Mouse (Mus musculus) urinary bladder, adult 2 months (tissue): ENCODE results near the gene Nemp2. TPM values are rescaled to one million over a fixed set of nuclear protein-coding genes. Genes with fewer than 3 reads are reported as not detected.

Source experiments
- DNase-seq: peaks from one replicate; pipeline ENCODE4 v3.0.0; 2022; ENCODE audit warnings: low spot score
- polyA plus RNA-seq: library from polyadenylated mRNA; depleted of rRNA; stranded (reverse); fragments of >200 nt; gene quantifications from 2 replicates; pipeline ENCODE4 v1.2.3, GENCODE M21; 2012; rRNA removed

Gene Nemp2
- polyA plus RNA-seq, result 11.0 and 11.2 TPM in 2 replicates

GRCm38 (mm10) chr1:52630248-52630936 lies at the start of gene Nemp2:
Gene Nemp2, plus strand, starts transcription at chr1:52630703.
- DNase-seq, result peak; percentile 88

GRCm38 (mm10) chr1:52581744-52582143 lies 48.8 kb upstream of the Nemp2 start:
- DNase-seq, result no peak

GRCm38 (mm10) chr1:52582866-52583265 lies 47.6 kb upstream of the Nemp2 start:
- DNase-seq, result no peak

GRCm38 (mm10) chr1:52596982-52597646 lies 33.4 kb upstream of the Nemp2 start:
- no peak for DNase-seq

GRCm38 (mm10) chr1:52597761-52598160 lies 32.7 kb upstream of the Nemp2 start:
- DNase-seq, result peak; percentile 50

GRCm38 (mm10) chr1:52598361-52598760 lies 32.1 kb upstream of the Nemp2 start:
- DNase-seq, result no peak

- no peak for DNase-seq
Measured at GRCm38 (mm10) chr1:52601496-52601895, 29.0 kb upstream of the Nemp2 start.

GRCm38 (mm10) chr1:52607700-52608099 lies 22.8 kb upstream of the Nemp2 start:
- no peak for DNase-seq

GRCm38 (mm10) chr1:52608486-52608885 lies 22.0 kb upstream of the Nemp2 start:
- DNase-seq, result no peak

GRCm38 (mm10) chr1:52618217-52618616 lies 12.3 kb upstream of the Nemp2 start:
- no peak for DNase-seq

- DNase-seq, result no peak
Measured at GRCm38 (mm10) chr1:52620442-52620841, 10.1 kb upstream of the Nemp2 start.

GRCm38 (mm10) chr1:52630937-52631299 lies 415 bp downstream of the Nemp2 start:
- DNase-seq, result no peak

- DNase-seq, result no peak
Measured at GRCm38 (mm10) chr1:52631570-52631969, 1.1 kb downstream of the Nemp2 start.

- no peak for DNase-seq
Measured at GRCm38 (mm10) chr1:52634251-52634650, 3.7 kb downstream of the Nemp2 start.

- DNase-seq, result no peak
Measured at GRCm38 (mm10) chr1:52635932-52636331, 5.4 kb downstream of the Nemp2 start.

- DNase-seq, result no peak
Measured at GRCm38 (mm10) chr1:52638101-52638500, 7.6 kb downstream of the Nemp2 start.

GRCm38 (mm10) chr1:52639090-52639489 lies 8.6 kb downstream of the Nemp2 start:
- no peak for DNase-seq

- DNase-seq, result no peak
Measured at GRCm38 (mm10) chr1:52640266-52640665, 9.8 kb downstream of the Nemp2 start.

GRCm38 (mm10) chr1:52640736-52641135 lies 10.2 kb downstream of the Nemp2 start:
- DNase-seq, result no peak

GRCm38 (mm10) chr1:52648153-52649027 lies 17.9 kb downstream of the Nemp2 start:
- no peak for DNase-seq

- DNase-seq, result no peak
Measured at GRCm38 (mm10) chr1:52650066-52650465, 19.6 kb downstream of the Nemp2 start.

GRCm38 (mm10) chr1:52652601-52653253 lies 22.2 kb downstream of the Nemp2 start:
- no peak for DNase-seq
